Mouse (Mus musculus) WW6 (cell line): ENCODE measurements around the gene Acaca.

Experiments
- DNase-seq: peaks from one replicate; pipeline ENCODE4 v3.0.0-alpha.2; 2013; ENCODE audit warnings: low read depth, low spot score

Acaca gene

DNA sequence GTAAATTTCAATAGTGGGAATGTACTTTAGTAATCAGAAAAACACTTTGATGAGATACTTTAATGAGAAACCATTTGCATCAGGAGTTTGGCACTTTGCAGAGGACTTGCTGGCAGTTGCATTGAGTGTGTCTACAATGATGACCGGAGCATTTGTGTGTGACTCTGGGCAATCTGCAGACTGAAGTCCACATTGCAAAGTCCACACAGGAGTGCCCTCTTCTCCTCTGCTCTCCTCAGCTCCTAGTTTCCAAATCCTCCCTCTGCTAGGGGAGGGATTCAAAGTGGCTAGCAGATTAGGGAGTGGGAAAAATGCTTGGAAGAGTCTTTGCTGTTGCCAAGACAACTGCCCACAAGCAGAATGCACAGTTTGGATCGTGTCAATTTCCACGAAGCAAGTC lies 16.6 kb downstream of the Acaca start:
- no peak for DNase-seq

DNA sequence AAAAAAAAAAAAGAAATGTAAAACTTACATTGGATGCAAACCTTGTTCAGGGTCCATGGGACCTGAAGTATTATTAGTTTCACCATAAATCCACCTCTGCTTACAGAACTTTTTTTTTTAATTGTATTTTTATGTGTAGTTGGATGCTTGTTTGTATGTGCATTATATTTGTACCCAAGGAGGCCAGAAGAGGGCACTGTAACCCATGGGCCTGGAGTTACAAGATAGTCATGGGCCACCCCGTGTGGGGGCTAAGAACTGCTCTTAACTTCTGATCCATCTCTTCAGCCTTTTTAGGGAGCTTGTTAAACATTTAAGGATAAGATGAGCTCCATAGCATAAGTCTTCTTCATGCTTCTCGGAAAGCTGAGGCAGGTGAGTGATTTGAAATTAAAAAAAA lies 21.4 kb downstream of the Acaca start:
- DNase-seq = no peak

DNA sequence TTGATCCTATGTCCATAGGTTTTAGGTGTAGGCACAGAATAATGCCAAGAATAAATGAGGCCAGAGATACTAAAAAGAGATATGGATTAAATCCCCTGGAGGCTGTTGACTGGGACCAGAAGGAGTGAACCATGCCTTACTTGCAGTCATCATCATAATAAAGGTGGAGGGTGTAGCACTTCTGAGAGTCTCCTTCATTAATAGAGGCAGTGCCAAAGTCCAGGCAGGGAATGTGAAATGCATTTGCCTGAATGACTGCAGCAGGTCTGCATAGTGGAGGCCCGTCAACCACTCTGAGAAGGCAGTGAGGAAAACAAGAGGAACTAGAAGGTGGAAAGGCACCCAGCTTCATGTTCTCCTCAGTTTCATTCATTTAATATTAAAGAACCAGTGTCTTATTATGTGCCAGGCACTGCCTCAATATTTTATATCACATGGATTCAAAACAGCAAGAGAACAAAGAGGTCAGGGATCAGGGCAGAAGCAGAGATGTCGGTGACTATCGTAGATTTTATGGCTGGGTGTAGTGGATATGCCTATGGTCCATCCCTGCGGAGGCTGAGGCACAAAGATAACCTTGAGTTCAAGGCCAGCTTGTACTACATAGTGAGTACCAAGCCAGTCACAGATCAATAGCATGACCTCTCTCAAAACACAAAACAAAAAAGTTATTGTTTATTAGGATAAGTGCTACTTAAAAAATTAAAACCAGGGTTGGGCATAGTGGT lies 27.2 kb downstream of the Acaca start:
- DNase-seq = no peak

DNA sequence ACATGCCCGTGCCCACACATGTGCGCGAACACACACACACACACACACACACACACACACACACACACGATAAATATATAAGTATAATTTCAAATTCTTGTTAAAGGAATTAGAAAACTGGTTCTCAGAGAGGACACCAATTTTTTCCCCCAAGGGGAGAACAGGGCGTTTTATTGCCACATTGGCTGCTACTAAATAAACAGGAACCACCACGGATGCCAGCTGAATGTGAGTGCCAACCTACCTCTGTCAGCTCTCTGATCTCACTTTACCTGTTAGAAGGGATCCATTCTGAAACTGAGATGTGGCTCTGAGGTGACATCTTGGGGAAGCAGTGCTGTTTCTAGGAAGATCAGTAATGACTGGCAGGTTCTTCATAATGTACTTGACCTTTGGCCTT lies 34.7 kb downstream of the Acaca start:
- no peak for DNase-seq

DNA sequence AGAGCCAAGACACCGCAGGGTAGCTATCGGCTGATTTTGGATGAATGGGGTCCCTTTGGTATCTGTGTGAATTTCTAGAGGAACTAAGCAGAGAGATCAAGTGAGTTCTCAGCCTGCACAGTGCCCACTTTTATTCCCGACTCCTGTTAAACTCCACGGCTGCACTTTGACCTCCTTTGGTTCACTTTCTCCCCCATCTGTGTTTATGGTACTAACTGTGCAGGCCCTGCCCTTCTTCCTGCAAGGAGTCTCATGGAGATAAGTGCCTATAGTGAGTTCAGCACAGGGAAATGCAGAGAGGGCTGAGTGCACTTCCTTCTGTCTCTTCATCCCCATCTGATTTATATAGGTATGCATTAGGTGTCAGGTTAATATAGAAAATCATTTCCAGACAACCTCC lies 35.1 kb downstream of the Acaca start:
- DNase-seq = no peak

DNA sequence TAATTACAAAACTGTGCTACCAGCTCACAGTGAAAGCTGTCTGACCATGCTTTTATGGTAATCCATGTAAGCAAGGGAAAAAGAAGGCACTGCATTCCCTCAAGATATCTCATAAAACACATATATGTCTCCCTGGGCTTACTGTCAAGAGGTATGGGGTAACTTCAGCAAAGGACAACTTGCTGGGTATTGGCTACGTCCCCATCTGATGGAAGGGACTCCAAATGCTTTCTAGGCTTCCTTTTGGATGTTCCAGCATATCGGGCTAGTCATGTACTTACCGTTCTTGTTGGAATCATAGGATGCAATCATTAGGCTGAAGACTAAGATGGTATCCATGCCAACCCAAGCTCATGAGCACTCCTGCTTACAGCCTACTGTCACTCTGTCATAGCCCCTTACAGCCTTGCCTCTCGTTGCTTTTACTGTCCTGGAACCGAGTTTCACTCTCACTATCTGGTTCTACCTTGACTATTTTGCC lies 37.6 kb downstream of the Acaca start, which contains the start of gene Gm11437:
Gene Gm11437, minus strand, starts transcription at position 431 of the 481 bp plus-strand sequence.
- DNase-seq = no peak

DNA sequence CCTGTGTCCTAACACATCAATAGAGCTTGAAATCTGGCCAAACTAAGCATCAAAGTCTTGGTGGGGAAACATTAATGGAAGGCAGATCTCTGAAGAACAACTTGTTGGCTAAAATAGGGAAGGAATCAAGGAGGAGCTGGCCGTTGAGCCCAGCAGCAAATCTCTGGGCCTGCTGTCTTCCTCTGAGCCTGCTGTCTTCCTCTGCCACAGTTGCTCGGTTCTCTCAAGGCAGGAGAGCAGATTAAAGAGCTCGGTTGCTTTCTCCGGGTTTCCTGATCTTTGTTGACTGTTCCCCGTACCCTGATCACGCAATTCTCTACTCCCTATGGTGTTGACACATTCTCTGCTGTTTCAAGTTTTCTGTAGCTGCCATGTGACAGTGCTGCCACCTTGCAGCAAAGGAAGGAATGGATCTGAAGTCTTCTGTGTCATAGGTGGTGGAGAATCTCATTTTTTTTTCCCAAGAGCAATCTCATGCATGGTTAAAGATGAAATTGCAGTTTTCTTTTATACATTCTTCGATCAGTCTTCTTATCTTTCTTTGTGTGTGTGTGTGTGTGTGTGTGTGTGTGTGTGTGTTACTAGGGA lies 39.3 kb downstream of the Acaca start:
- no peak for DNase-seq

DNA sequence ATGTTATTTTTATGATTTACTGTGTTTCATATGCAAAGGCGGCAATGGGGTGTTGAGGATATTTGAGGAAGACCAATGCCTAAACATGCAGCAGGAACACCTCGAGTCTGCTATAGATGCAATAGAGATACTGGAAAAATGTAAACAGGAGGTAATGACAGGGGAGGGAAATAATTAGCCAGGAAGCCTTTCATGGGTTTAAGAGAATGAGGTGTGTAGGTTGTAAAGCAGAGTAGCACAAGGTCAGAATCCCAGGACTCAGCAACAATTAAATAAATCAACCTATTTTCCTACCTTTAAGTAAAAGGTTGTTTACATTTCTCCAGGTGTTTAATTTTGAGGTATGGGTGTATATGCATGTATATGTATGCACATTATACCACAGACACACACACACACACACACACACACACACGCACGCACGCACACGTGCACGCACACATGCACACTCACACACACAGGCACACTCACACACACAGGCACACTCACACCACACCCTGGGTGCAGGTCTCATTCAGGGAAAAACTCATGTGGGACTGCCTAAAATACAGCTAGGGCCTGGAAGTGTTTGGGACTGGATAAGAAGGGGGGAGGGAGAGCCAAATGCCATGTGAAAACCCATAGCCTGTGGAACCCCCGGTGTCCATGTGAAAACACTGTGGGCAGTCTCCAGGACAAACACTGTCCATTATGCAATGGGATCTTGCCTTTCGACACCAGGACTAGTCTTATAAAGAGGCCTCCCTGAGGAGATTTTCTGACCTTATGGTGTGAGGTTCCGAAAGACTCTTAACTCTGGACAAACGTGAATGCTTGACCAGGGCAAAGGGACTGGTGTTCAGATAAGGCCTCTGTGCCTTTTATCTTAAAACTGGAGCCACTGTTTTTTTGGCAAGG lies 43.3 kb downstream of the Acaca start:
- no peak for DNase-seq

DNA sequence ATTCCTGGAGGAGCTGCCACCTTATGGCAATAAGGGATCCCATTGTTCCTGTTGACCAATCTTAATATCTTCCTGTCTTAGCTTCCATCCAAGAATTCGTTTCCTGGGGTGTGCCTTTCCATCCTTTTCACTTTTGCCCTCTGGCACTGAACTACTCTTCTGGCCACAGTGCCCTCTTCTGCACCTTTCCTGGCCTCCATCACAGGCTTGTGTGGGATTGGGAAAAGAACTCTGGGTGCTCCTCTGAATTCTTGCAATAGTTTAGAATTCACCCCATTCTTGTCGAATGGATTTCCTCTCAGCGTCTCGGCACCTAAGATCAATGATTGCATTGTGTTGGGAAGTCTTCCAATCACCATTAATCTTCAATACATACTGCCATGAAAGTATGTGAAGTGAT lies 49.1 kb downstream of the Acaca start:
- DNase-seq = no peak

DNA sequence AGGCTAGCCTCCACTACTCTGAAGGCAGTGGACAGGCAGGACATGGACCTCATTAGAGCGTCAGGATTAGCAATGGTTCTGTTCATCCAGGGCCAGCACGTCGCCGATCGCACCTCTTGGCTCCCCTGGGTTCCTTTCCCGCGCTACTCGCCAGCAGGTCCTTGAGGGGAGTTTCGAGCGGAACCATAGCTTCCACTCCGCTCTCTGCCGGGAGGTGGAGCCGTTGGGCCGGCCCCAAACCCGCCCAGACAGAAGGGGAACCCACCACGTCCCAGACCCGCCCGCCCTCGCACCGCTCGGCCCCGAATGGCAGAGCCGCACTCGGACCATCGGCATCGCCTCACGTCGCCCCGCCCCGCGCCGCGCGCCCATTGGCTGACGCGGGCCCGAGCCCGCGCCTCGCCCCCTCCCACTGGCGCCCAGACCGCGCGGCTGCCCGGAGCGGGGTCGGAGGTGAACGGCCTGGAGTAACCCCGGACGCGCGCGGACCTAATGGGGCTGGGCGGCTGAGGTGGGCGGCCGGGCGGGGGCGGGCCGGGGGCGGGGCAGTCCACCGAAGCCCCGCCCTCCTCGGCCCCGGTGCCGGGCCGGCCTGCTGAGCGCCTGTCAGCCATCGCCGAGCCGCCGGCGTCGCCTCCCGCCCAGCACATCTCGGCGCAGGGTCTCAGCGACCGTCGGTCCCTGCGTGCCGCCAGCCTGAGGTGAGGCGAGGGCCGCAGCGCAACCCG lies 49.9 kb downstream of the Acaca start:
- DNase-seq = peak; percentile 98

DNA sequence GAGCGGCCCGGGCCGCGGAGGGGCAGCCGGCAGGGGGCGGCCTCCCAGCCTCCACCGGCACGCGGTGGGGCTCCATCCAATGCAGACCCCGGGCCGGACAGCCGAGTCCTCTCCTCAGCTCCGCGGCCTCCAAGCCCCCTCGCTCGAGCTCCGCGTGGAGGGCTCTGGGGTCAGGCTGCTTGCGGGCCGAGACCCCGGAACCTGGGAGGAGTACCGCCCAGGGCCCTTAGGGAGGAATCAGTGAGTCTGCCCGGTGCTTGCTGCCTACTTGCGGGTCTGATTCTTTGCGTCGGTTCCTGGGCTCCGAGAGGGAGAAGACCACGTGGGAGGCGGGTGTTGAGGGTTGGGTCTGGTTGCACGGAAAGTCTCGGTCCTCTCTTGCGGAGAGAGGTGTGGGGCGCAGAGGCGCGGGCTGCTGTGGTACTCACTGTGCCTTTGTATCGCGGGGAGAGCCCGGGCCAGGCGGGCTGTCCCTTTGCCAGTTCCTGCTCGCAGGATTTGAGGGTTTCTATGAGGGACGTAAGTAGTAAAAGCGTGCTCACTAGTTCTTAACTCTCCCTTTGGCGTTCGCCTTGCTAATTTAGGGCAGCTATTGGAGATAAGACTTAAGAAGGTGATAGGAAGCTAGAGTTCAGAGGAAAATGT lies 50.6 kb downstream of the Acaca start:
- DNase-seq = peak; percentile 80

DNA sequence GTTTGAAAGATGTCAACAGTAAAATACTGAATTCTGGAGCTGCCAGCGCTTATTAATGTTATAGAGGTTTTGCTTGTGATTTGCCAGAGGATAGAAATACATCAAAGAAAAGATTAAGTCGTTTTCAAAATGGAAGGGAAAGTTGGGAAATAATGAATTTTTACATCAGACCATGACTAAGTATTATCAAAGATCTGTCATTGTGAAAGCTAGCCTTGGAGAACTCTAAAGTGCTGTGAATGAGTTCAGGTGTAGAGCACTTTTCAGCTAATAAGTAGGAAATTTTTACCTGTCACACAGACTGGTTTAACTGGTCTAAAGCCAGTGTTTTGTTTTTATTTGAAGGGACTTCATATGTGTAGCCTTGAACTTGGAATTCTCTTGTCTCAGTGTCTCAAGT lies 51.8 kb downstream of the Acaca start:
- DNase-seq = no peak

DNA sequence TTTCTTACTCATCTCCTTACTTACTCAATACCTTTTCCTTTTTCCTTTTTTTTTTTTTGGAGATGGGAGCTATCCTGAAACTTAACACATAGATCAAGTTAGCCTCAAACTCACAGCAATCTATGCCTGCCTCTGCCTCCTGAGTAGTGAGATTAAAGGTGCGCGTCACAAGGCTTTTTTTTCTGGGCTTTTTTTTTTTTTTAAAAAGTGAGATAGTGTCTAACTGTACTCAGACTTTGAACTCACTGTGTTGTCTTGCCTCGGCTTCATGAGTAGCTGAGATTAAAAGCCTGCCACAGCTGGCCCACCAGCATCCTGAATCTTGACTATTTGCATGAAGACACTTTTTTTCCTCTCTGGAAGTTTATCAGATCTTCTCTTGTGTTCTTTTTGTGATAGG lies 59.1 kb downstream of the Acaca start:
- no peak for DNase-seq

DNA sequence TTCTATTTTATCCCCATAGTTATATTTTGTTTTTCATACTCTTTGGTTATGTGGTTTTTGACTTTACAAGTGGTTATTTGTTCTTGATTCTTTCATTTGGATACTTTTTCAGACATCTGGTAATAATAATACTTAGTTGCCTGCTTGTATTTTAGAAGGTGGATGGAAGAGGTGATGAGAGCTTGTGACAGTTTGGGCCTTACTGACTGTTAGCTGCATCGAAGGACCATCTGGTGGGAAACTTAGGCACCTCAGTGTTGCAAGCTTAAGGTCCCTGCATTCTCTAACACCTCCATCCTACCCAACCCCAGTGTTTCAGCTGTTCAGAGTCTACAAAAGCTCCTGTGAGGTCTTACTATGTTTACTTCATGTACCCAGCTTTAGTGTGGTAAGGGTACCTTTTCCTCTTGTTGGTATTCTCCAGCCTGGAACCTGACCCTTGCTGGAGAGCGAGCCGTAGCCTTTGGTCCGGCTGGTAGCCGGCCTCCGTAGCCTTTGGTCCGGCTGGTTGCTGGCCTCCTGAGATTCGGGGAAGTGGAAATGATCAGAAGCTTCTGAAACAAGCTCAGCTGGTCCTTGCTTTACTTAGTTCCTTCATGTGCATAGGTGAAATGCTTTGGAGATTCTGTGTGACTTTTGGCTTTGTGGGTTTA lies 61.2 kb downstream of the Acaca start:
- no peak for DNase-seq

DNA sequence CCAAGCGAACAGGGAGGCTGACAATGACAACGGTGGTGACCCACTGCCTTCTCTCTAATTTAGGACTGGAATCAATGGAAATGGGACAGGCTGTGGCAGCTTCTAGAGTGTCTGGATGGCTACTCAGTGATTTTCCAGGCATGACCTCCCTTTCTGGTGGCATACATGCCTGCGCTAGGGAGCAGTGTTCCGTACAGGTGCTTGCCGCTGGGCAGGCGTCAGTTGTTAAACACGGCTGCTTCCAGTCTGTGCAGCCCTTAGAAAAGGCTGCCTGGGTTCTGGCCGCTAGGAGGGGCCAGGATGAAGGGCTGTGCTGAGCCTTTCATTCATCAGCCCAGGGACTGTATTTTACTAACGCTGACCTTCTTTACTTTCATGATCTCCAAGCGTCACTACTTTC lies 63.8 kb downstream of the Acaca start:
- DNase-seq = no peak

DNA sequence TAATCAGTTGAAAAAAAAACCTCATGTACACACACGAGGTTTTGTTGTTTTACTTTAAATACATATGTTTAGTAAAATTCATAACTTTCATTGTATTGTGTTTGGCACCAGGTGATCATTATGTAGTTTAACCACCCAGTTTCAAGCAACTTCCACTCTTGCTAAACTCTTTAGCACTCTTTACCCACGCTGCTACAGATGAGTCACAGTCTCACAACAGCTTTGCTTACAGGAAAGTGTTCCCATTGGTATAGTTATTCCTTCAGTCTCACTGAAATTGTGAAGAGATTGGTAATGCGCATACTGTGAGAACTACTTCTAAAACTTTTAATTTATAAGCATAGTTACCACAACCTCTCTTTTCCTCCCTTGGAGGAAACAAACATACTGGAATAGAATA lies 65.3 kb downstream of the Acaca start:
- DNase-seq = no peak

DNA sequence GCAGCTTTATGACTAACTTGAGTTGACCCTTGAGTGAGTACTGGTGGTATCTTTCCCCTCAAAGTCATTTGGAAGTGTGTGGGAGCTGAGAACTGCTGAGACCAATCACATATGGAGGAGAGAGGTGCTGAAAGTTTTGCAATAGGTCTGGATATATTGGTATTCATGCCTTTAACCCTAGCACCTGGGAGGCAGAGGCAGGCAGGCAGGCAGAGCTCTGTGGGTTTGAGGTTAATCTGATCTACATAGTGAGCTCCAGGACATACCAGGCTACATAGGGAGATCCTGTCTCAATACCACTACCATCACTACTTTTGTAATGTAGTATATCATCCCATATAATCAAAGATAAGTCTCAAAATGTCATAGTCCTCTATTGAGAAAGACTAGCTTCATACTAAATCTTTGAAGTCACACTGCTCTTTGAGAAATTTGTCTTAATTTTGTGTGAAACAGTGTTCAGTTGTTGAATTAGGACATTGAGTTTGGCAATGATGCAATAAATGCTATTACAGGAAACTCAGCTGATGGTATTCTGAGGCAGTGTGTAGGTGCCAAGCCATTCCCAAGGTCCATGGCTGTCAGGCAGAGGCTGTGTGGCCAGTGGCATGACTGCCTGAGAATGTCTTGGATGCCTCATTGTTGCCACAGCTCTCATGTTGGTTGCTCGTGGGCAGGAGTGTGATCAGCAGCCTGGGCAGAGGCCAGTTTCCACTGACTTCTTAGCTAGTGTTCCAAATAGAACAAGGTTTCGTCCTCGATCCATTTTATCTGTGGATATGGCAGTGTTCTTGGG lies 68.3 kb downstream of the Acaca start:
- no peak for DNase-seq

DNA sequence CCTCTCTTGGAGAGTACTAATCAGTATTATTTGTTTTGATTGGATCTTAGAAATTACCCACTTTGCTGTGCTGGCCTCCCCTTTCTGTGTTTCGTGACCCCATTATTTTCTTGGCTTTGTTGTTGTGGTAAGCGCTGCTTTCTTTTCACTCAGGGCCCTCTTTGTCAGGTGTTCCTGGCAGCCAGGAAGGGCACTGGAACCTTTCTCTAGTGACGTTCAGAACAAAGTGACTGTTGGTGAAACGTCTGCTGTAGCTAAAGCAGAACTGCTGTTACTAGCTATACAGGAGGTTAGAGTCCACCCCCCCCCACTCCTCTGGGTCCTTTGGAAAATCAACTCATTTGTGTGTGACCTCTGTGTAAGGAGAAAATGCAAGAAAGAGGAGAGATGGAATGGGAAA lies 76.3 kb downstream of the Acaca start:
- DNase-seq = no peak

DNA sequence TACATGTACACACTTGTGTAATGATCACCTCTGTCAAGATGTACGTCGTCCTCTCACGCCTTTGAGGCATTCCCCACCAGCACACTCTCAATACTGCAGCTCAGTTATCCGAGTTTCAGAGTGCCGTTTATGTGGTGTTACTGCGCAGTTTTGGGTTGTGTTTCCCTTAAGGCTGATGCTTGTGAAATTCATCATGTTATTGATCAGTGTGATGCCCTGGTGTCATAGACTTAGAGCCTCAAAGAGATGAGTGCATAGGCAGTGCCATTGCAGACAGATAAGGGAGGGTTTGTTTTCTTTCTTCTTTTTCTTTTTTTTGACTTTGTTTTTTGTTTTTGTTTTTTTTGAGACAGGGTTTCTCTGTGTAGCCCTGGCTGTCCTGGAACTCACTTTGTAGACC lies 81.4 kb downstream of the Acaca start:
- no peak for DNase-seq

DNA sequence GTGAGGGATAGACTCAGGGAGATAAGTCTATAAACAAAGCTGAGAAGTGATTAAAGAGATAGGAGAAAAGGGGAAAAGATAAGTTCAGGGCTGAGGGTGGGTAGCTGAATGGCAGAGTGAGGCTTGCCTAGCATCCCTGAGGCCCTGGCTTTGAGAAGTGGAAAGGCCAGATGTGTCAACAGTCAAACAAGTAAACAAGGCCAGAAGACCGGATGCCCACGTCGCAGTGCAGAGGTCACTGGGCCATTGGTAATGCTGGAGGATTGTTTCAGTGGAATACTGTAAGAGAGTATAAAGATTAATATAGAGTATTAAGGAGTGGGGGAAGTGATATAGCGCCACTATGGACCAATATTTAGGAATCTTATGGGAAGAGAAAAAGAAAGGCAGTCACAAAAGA lies 89.5 kb downstream of the Acaca start:
- no peak for DNase-seq
